Mouse (Mus musculus): Measurements from ENCODE around the gene Aldh2.

The Aldh2 gene

DNA sequence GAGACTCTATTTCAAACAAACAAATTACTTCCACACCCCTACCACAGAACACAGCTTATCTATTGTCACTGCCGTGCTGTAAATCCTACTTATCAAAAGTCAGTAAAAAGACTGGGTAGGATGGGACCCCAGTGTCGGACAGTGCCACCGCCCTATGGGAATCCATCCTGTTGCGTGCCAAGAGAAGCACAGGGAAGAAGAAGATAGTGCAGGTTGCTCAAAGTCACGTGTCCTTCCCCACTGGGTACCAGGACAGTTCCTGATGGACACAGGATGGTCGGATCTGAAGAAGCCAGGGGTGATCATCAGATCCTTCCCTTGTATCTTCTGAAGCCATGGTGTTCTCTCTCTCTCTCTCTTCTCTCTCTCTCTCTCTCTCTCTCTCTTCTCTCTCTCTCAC is 2.1 kb upstream of the Aldh2 start:
- DNase-seq (ENCODE audit: low spot score in 2 of 2), result no peak

DNA sequence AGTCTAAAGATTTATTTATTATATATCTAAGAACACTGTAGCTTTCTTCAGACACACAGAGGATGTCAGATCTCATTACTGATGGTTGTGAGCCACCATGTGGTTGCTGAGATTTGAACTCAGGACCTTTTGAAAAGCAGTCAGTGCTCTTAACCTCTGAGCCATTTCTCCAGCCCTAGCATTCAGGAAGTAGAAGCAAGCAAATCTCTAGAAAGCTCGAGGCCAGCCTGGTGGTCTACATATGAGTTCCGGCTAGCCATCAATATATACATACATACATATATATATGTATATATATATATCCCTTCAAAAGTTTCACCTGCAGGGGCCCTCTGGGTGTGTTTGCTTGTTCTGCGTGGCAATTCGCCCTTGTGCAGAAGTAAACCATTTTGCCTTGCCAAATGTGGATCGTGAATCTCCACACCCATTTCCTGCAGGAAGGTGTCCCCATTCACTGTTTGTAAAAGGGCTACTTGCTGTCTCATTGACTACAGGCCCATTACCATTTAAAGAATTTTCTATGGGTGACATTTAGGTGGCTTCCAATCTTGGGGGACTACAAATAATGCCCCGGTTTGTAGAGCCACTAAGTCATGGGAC is 1.2 kb upstream of the Aldh2 start:
- DNase-seq (ENCODE audit: low spot score in 2 of 2), result no peak

DNA sequence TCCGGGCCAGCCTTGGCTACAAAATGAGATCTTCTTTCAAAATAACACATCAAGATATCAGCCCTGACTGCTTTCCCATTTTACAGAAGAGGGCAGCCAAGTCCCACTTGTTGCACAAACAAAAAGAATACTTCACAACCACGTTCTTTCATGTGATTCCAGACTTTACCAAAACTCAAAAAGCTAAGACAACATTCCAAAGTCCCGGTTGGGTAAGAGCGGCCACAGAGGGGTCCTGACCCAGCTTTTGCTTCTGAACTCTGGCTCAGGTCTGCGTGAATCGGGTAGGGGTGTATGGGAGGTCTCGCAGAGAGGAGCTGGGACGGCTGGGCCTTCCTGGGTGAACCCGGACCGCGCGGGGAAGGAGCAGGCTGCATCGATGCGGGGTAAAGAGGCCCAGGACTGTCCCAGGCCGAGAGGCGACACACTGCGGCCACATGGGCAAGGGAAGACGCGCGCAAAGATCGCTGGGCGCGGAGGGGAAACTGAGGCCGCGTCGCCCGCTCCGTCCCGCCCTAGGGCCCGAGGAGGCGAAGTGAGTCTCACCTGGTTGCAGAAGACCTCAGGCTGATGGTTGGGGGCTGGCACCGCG is 712 bp downstream of the Aldh2 start:
- DNase-seq (ENCODE audit: low spot score in 2 of 2), result no peak

DNA sequence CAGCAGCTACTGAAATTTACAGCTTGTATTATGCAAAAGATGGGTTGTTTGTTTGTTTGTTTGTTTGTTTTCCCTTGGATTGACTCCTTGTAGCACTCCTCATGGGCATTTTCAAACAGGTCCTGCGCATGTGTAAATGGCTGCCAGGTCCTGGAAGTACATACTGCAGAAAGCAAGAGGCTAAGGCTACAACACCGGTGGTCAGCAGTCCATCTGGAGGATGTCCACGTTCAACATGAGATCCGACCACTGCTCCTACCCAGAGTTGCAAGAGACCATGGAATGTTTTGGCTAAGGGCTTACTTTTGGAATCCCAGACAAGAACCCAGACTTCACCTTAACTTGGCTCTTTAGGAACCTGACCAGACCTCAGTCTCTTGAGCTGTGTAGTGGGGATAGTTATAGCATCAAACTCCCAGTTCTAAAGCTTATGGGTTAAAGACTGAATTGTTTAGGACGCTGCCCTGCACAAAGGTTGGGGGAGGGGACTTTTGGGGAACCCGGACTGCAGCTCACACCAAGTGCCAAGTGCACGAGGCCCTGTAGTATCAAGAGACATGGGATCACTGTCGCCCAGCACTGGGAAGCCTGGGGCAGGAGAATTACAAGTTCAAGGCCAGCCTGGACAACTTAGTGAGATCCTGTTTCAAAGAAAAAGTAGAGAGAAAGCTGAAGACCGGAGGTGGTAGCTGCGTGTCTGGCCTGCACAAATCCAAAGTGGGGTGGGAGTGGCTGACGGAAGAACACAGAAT is 1.4 kb downstream of the Aldh2 start:
- DNase-seq (ENCODE audit: low spot score in 2 of 2), result no peak

DNA sequence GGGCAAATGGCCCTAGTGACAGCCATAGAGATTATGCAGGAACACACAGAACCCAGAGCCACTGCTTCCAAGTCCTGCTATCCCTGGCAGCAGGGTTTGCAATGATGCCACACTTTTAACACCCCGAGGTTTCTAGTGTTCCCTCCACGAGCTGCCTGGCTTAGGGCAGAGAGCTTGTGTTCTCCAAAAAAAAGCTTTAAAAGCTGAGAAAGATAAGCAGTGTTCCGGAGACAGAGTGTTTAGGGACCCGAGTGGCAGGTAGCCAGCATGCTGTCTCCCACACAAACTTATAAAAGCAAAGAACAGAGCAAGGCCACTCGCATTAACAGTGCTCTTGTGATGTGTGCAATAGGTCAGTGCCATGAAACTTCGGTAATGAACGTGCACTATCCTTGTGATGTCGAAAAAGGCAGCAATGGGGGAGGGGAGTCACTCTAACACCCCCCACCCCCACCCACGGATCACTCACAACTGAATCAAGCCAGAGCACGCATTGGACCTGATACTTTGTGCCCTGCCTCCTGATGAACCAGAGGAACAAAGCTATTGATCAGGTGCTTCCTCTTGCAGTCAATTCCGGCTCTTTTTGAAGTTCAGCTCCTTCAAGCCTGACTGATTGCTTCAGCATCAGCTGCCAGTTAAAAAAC is 2.1 kb downstream of the Aldh2 start:
- DNase-seq (ENCODE audit: low spot score in 2 of 2), result peak in 1 of 2 experiments; percentile 25

DNA sequence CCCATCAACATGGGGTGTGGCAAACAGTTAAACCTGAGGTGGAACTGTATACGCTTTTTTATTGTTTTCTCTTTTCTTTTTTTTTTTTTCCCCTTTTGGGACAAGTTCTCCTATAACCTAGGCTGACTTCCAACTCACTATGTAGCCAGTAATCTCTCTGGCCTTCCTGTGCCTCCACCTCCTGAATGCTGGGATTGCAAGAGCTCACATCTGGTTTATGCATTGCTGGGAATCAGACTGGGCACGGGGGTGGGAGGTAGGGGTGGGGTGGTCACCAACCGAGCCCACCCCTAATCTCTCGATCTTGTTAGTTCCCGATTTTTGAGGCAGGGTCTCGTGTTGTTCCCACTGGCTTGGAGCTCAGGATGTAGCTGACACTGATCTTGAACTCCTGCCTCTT is 3.7 kb downstream of the Aldh2 start:
- DNase-seq (ENCODE audit: low spot score in 2 of 2), result no peak

DNA sequence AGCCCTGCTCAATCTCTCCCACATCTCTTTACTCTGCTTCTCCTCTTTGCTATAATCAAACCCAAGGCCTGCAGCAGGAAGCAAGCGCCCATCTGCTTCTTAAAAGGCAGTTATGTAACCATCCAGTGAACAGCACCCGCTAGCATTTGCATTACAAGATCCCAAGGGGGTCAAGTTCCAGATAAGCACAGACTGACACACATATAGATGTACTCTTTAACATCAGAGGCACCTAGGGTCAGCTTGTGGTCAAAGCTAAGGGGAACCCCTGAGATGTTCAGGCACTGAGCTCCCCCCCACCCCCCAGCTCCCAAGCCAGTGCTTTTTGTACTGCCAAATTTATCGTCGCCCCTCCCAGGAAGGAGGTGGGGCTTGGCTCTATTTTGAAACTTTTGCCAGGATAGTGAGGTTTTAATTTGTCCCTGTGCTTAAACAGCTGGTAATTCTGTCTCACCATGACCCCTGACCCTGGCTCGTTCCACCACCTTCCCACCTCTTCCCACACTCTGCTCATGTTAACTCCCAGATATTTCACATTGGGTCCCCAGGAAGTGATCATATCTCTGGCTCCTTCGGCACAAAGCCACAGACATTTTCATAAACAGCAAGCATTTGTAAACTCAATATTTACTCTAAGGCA is 7.1 kb downstream of the Aldh2 start:
- DNase-seq (ENCODE audit: low spot score in 2 of 2), result peak in 1 of 2 experiments; percentile 56

DNA sequence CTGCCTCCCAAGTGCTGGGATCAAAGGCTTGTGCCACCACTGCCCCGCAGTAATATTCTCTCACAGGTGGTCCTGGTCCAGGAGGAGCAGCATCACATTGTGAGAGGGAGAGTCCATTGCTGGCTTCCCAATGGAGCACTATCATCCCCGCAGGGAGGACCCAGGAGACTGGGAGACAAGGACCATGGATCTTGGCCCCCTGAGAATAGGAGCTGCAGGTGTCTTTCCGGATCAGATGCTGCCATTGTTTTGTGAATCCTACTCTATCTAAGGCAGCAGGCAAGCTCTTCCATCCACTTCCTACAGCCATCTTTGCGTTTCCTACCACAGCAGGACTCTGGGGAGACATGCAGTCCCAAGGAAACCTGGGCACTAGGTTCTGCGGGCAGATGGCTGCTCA is 7.9 kb downstream of the Aldh2 start:
- no peak for DNase-seq (ENCODE audit: low spot score in 2 of 2)

DNA sequence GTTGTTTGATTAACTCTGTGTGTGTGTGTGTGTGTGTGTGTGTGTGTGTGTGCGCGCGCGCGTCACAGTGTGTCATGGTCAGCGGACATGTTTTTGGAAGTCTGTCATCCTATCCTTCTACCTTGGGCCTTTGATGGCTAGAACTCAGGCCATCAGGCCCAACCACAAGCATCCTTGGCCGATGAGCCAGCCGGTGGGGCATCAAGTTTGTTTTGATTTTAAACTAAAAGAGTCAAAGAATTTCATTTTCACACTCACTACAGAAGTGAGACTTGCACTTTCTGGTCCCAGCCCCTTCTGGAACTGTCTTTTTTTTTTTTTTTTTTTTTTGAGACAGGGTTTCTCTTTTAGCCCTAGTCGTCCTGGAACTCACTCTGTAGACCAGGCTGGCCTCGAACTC is 8.6 kb downstream of the Aldh2 start:
- no peak for DNase-seq (ENCODE audit: low spot score in 2 of 2)

DNA sequence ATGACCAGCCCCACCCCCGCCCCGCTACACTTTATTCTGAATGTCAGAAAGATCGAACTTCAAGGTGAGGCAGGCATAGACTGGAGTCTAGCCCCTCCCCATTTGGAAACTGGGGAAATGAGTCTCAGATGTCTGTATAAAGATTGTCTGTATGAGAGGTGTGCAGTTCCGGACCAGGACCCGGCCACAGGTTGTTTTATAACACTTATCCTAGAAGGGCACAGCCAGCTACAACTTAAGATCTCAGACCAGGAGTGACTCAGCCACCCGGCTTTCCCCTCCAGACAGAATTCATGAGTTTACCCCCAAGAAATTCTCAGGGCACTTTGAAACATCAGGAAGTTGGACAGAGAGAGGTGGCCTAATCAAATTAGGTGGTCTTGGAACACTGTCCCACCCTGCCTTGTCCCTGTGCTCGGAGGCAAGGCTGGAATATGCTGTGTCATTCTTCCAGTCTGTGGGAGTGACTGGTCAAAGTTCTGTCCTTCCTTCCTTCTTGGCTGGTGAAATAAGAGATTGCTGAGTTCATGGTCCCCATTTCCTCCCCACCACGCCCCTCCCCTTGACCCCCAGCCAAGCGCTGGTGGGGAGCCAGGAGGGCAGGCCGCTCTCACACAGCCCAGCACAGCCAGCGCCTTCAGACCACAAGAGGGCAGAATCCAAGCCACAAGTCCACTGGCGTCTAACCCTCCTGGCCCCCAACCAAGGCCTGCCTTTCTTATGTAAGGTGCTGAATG is 9.7 kb downstream of the Aldh2 start:
- DNase-seq (ENCODE audit: low spot score in 2 of 2), result peak; percentile 71 to 90

DNA sequence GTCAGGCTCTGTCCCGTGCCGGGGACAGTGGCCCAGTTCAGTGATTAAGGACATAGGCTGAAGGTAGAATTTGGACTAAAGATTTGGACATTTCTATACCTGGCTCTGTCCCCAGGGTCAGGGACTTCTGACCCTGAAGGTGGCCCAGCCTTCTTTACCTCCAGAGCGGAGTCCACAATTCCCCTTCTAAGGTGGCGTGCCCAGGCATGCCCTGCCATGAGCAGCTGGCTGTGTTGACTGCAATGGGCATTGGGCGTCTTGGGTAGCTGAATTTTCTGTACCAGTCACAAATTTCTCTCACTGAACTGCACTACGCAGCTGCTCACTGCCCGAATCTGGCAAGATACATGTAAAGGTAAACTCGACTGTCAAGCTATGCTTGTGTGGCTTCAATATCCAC is 11.7 kb downstream of the Aldh2 start:
- no peak for DNase-seq (ENCODE audit: low spot score in 2 of 2)

DNA sequence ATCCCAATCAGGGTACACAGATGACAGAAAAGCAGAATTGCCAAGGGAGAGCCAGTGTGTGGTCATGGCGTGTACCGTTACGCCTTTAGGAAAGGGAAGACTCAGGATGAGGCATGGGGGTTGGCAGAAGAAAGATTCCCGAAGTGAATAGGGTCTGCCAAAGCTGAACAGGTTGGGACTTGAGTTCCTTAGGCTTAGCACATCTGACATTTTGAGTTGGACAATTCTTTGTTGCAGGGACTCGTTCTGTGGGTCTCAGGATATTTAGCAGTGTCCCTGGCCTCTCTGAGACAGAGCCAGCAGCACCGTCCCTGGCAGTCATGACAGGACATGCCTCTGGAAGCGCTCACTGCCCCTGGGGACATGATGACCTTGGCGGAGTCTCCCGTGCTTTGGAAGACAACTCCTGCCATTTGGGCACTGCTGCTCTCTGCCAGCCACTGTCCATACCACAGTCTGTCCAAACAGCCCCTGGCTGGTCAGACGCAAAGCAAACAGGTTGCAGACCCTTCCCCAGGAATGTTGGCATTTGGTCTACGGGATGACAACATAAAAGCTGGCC is 16.6 kb downstream of the Aldh2 start:
- DNase-seq (ENCODE audit: low spot score in 2 of 2), result no peak

DNA sequence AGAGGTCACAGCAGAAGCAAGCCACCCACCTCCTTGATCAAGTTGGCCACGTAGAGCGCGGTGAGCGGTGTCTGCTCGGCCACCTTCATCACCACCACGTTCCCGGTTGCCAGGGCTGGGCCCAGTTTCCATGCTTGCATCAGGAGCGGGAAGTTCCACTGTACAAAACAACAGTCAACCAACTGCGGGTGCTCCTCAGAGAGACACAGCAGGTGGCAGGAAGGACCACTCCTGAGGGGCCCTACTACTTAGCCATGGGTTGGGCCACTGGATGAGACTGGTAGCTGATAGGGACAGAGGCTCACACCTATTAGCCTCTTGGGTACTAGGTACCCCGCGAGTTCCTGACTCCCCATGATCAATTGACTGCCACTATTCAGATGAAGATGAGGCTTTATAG is 17.8 kb downstream of the Aldh2 start:
- no peak for DNase-seq (ENCODE audit: low spot score in 2 of 2)

DNA sequence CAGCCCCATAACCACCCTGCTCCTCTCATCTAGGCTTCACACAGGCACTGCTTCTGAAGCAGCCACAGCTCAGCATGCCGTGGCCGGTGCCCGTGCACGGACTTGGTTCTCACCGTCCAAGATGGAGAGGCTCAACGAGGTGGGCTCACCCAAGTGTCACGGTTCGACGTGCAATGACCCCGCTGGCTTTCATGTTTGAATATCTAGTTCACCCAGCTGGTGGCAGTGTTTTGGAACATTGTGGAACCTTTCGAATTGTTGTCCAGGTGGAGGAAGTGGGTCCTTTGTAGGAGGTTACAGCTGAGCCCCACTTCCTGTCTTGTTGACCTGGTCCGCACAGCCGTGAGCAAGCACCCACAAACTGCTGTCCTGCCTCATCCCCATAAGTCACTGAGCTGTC is 19.5 kb downstream of the Aldh2 start:
- DNase-seq (ENCODE audit: low spot score in 2 of 2), result no peak

DNA sequence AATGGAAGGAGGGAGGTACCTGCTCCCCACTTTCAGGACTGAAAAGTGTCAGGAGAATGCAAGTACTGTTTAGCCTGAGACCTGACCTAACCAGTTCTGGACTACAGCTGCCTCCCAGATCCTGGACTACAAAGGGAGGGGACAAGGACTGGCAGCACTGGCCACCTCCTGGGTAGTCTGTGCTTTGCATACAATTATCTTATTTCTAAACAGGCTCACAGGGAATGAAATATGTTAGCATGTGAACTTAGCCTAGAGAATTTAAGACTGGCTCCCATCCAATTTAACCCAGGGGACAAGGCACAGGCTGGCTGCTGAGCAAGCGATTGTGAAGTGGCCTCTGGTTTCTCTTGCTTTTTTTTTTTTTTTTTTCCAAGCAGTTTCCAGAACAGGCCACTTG is 22.8 kb downstream of the Aldh2 start:
- DNase-seq (ENCODE audit: low spot score in 2 of 2), result no peak

DNA sequence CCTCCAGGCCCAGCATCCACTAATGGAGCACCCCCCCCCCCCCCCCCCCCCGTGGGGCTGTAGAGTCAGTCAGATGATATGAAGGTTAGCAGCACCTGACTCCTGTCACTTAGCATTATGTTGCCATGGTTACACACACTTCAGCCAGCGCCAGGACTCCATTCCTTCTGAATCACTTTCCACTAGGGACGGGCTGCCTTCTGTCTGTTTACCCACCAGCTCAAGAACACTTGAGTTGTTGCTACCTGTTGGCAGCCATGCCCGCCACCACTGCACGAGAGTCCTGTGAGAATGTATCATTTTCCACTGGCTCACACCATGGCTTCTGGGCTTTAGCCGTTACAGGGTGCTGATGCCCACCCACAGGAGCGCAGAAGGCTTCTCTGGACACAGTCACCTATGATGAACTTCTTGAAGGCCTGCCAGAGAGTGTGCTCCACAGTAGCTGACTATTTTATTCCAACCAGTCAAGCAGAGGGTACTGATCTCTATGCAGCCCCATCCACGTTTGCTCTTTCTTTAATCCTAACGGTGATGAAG is 23.7 kb downstream of the Aldh2 start:
- DNase-seq (ENCODE audit: low spot score in 2 of 2), result no peak

DNA sequence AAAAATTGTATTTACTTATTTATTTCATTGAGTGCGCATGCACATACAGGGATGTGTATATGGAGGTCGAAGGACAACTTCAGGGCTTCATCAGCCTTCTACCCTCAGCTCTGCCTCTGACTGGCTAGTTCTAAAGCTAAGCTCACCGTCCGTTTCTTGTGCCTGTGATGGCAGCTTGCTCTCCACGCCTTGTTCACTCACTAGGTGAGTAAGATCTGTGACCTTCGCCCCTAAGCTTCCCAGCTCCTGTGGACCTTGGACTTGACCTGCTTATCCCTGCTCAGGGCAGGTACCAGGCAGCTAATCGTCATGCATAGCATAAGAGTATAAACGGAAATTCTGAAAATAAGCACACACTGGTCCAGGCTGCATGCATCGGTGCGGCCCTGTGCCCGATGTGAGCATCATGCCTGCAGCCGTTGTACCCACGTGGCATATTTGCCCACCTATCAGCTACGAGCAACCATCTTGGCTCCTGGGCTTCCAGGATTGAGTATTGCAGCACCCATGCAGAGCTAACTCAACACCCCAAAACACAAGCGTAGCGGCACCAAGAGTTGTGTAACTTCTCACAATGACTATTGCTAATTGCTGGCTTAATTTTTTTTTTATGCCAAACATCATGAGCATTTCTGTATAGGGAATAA is 27.5 kb downstream of the Aldh2 start:
- no peak for DNase-seq (ENCODE audit: low spot score in 2 of 2)

DNA sequence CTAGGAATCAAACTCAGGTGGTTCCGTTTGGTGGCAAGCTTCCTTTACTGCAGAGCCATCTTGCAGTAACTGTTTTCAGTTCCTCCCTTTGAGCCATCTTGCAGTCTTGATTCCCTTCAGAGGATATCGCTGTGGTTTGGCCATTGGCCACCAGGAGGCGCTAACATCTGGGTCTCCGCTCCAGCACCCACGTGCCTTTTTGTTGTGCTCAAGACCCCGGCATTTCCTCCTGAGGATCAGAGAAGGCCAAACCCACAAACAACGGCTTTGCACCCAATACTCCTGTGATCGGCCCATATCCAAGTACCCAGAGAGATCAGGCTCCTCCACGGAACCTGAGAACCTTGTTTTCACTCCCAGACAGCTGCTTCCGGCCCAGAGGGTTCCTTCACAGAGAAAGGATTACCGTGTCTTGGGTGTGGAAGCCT is 29.1 kb downstream of the Aldh2 start:
- DNase-seq (ENCODE audit: low spot score in 2 of 2), result peak; percentile 77 to 81

DNA sequence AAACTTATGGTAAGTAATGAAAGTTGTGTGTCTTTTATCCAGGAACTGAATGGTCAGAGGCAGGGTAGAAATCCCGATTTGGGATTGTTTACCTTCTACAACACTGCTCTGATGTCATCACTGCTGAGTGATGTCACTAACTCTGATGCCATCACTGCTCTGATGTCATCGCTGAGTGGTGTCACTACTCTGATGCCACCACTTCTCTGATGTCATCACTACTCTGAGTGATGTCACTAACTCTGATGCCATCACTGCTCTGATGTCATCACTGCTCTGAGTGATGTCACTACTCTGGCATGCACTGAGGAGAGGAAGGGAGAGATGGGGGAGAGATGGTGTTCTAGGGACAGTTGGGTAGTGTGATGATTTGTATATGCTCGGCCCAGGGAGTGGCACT is 31.2 kb downstream of the Aldh2 start:
- DNase-seq (ENCODE audit: low spot score in 2 of 2), result no peak

DNA sequence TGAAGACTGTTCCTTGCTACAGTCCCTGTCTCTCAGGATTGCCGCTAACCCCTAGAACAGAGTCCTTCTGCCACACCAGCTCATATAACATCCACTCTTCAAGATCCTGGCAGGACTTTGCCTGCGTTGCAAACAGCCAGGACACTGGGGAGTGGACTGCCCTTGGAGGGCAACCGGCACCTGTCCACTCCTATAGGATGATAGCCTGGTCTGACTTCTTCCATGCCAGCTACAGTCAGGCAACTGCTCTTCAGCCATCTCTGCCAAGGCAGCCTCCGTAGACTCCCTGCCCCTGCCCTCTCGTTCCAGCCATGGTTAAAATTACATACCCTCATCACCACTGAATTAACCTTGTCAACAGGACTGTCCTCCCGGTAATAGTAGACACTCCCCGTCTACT is 44.4 kb downstream of the Aldh2 start:
- no peak for DNase-seq (ENCODE audit: low spot score in 2 of 2)

DNA sequence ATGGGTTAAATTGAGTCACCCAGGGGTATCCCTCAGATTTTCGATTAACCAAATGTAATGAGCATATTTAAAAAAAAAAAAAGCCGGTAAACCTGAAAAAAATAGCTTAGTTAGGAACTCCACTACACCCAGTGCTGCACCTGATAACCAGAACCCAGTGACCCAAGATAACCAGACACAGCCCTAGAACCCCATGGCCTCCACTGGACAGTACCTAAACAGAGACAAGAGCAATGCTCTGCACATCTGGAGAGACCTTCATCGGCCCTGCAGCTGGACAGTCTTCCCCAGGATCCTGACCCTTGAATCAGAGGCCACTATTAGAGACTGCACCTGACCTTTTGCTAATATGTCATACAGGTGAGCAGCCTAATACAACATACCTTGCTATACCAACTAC is 46.5 kb downstream of the Aldh2 start:
- no peak for DNase-seq (ENCODE audit: low spot score in 2 of 2)
